Mouse (Mus musculus): ENCODE results near the gene Gprc5a. TPM values are rescaled to one million over a fixed set of nuclear protein-coding genes. Genes with fewer than 3 reads are reported as not detected.

Gprc5a gene
- polyA plus RNA-seq, 1 experiment from 2014 or later, result 0.66 TPM

Other genes with a start within 250 kb of the Gprc5a start
- gene Crebl2, start 235.5 kb upstream of the Gprc5a start, polyA plus RNA-seq (2014; fragmentation: Nextera tagmentation; extraction: Ambion mirVana), result 3.9 and 4.3 TPM in 2 replicates
- 43.0 and 46.7 TPM in 2 replicates for gene Gpr19, start 167.1 kb upstream of the Gprc5a start, polyA plus RNA-seq (2014; fragmentation: Nextera tagmentation; extraction: Ambion mirVana)
- gene Cdkn1b, start 145.2 kb upstream of the Gprc5a start, polyA plus RNA-seq (2014; fragmentation: Nextera tagmentation; extraction: Ambion mirVana), result 29.9 TPM in 2 replicates
- 3.9 and 4.3 TPM in 2 replicates for gene Apold1, start 83.9 kb upstream of the Gprc5a start, polyA plus RNA-seq (2014; fragmentation: Nextera tagmentation; extraction: Ambion mirVana)
- gene Ddx47, start 54.0 kb upstream of the Gprc5a start, polyA plus RNA-seq (2014; fragmentation: Nextera tagmentation; extraction: Ambion mirVana), result 69.8 and 77.9 TPM in 2 replicates
- not detected in 2 replicates for gene Gprc5d, start 52.6 kb downstream of the Gprc5a start, polyA plus RNA-seq (2014; fragmentation: Nextera tagmentation; extraction: Ambion mirVana)
- gene Fam234b, start 132.3 kb downstream of the Gprc5a start, polyA plus RNA-seq (2014; fragmentation: Nextera tagmentation; extraction: Ambion mirVana), result 122 and 133 TPM in 2 replicates
- 3.5 and 8.0 TPM in 2 replicates for gene Hebp1, start 132.4 kb downstream of the Gprc5a start, polyA plus RNA-seq (2014; fragmentation: Nextera tagmentation; extraction: Ambion mirVana)
- 0.18 and 0.22 TPM in 2 replicates for gene Gsg1, start 188.7 kb downstream of the Gprc5a start, polyA plus RNA-seq (2014; fragmentation: Nextera tagmentation; extraction: Ambion mirVana)
- not detected in 2 replicates for gene Pbp2, start 244.8 kb downstream of the Gprc5a start, polyA plus RNA-seq (2014; fragmentation: Nextera tagmentation; extraction: Ambion mirVana)

Measured in midbrain, embryonic 14.5 days (tissue).